Mouse (Mus musculus): Measurements from ENCODE around the gene 1700034I23Rik. TPM values are rescaled to one million over a fixed set of nuclear protein-coding genes. Genes with fewer than 3 reads are reported as not detected.
A peak's percentile ranks its signal among the peaks of the same experiment; 100 is the strongest.
"Not testable (repeated sequence)": the region's sequence is repeated elsewhere in the genome, so short reads cannot be mapped to it uniquely, and the experiment has no call there.

Gene 1700034I23Rik
- polyA plus RNA-seq, 1 experiment from 2014 or later, result 0.34 TPM

DNA sequence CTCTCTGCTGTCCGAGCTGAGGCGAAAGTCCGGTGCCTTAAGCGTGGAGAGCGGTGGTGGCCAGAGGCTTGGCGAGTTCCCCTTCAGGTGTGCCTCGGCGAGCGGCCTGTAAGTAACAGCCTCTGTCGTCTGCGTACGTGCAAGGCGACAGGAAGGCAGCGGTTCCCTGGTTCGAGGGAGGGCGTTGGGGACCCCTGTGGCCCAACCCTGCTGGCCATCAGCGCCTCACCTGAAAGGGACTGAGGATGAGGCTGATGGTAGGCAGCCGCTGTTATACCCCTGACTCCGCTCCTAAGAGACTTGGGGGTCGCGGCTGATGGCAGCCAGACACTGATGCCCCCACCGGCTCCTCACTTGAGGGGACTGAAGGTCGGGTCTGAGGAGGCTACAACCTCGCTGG, 8.0 kb downstream of the 1700034I23Rik start:
- peak; percentile 64 for DNase-seq
- not testable (repeated sequence) for H3K9me3 ChIP-seq (ENCODE audit: control insufficient read depth, low read length)

DNA sequence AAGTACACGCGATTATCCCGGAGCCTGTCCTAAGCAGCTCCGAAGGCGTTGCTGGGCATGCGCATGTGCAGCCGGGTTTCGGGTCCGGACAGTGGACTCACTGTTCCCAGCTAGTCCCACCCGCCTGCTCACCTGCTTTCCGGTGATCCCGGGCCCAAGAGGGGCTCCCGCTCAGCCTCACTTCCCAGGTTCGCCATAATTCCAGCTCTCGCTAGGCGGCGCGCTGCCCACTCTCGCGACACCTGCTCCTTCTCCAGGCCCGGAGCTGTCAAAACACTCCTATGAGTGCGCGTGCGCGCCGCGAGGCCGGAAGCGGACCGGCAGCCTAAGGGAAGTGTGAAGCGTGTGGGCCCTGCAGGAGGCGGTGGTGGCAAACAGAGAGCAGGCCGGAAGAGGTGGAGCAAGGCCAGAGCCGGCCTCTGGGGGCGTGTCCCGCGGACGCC, 8.5 kb downstream of the 1700034I23Rik start:
- not testable (repeated sequence) for H3K27me3 ChIP-seq (ENCODE audit: control insufficient read depth, insufficient read depth, low read length); H3K4me1 ChIP-seq (ENCODE audit: control insufficient read depth, insufficient read depth, low read length); H3K36me3 ChIP-seq (ENCODE audit: control insufficient read depth, insufficient read depth, low read length); H3K9me3 ChIP-seq (ENCODE audit: control insufficient read depth, low read length)
- H3K9ac ChIP-seq (replicated peaks; ENCODE audit: low read length), result peak overlapping the region; percentile 49; the same call in 1 of the 2 replicates
- peak; percentile 98 for DNase-seq
- peak overlapping the region; percentile 59 for H3K4me2 ChIP-seq (ENCODE audit: low read length)
- peak overlapping the region; percentile 58 for H3K4me3 ChIP-seq (replicated peaks; ENCODE audit: low read depth, low read length)
- WGBS, result under 1% methylated on average over 36 of the region's 38 CpGs
- peak overlapping the region; percentile 61 for H3K27ac ChIP-seq (replicated peaks; ENCODE audit: low read depth, low read length)
- ATAC-seq (ENCODE audit: low FRiP score, low TSS enrichment), result peak; percentile 100

More for the DNA sequence above, 8.0 kb downstream of the 1700034I23Rik start:
- not testable (repeated sequence) for H3K4me1 ChIP-seq (ENCODE audit: control insufficient read depth, insufficient read depth, low read length); H3K36me3 ChIP-seq (ENCODE audit: control insufficient read depth, insufficient read depth, low read length); ATAC-seq (ENCODE audit: low FRiP score, low TSS enrichment); H3K27me3 ChIP-seq (ENCODE audit: control insufficient read depth, insufficient read depth, low read length)
- Histone ChIP-seq H3K4me3 (replicated peaks; ENCODE audit: low read depth, low read length) (peak overlapping the region; percentile 58), H3K27ac (replicated peaks; ENCODE audit: low read depth, low read length) (peak overlapping the region; percentile 61), H3K9ac (replicated peaks; ENCODE audit: low read length) (peak overlapping the region; percentile 64), H3K4me2 (ENCODE audit: low read length) (peak overlapping the region; percentile 59)
- 0% methylated on average over 20 of the region's 24 CpGs for WGBS

DNA sequence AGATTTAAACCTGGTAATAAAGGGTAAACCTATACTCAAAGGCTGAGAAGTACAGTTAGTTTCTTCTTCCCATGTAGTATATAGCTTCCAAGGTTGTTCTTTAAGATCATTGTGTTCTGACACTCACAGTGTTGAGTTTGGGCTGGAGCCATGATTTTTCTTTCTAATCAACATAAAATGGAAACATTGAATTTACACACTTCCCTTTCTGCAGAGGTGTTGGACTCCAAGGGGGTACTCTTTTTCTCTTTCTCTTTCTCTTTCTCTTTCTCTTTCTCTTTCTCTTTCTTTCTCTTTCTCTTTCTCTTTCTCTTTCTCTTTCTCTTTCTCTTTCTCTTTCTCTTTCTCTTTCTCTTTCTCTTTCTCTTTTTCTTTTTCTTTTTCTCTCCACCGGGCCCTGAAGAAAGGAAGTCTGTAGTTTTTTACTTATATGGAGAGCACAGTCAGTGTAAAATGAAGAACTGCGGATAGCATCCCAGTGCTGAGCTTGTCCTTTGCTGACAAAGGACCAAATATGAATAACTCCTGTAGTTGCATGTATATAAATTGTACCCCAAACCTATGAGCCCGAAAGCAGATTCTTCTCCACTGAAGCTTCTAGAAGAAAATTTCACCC, 49.1 kb downstream of the 1700034I23Rik start:
- ATAC-seq (ENCODE audit: low FRiP score, low TSS enrichment); H3K4me3 ChIP-seq (replicated peaks; ENCODE audit: low read depth, low read length); H3K27me3 ChIP-seq (ENCODE audit: control insufficient read depth, insufficient read depth, low read length); DNase-seq; H3K27ac ChIP-seq (replicated peaks; ENCODE audit: low read depth, low read length); H3K9me3 ChIP-seq (ENCODE audit: control insufficient read depth, low read length); H3K4me2 ChIP-seq (ENCODE audit: low read length); H3K9ac ChIP-seq (replicated peaks; ENCODE audit: low read length); H3K4me1 ChIP-seq (ENCODE audit: control insufficient read depth, insufficient read depth, low read length); H3K36me3 ChIP-seq (ENCODE audit: control insufficient read depth, insufficient read depth, low read length): not testable (repeated sequence)
- 96% methylated on average over 3 of the region's 3 CpGs for WGBS

Other genes with a start within 250 kb of the 1700034I23Rik start
- 0.22 TPM in 1 of 2 replicates, not detected in the other for gene Slc25a31, start 193.7 kb downstream of the 1700034I23Rik start, polyA plus RNA-seq (2014; fragmentation: Nextera tagmentation; extraction: Ambion mirVana)
- gene Hspa4l, start 158.0 kb downstream of the 1700034I23Rik start, polyA plus RNA-seq (2014; fragmentation: Nextera tagmentation; extraction: Ambion mirVana), result 40.1 and 53.1 TPM in 2 replicates
- 10.5 and 16.3 TPM in 2 replicates for gene Plk4, start 102.5 kb downstream of the 1700034I23Rik start, polyA plus RNA-seq (2014; fragmentation: Nextera tagmentation; extraction: Ambion mirVana)
- 10.4 and 12.8 TPM in 2 replicates for gene Mfsd8, start 55.7 kb downstream of the 1700034I23Rik start, polyA plus RNA-seq (2014; fragmentation: Nextera tagmentation; extraction: Ambion mirVana)
- 15.8 and 15.9 TPM in 2 replicates for gene Abhd18, start 55.6 kb downstream of the 1700034I23Rik start, polyA plus RNA-seq (2014; fragmentation: Nextera tagmentation; extraction: Ambion mirVana)
- 4.6 and 5.0 TPM in 2 replicates for gene Larp1b, start 47.3 kb upstream of the 1700034I23Rik start, polyA plus RNA-seq (2014; fragmentation: Nextera tagmentation; extraction: Ambion mirVana)
- gene Pgrmc2, start 180.5 kb upstream of the 1700034I23Rik start, polyA plus RNA-seq (2014; fragmentation: Nextera tagmentation; extraction: Ambion mirVana), result 20.0 and 23.0 TPM in 2 replicates

All from midbrain, embryonic 14.5 days (tissue).